Mouse (Mus musculus) MEL (cell line): ENCODE results near the gene Prm3.

ENCODE experiments used
- BHLHE40 ChIP-seq: IDR thresholded peaks from 2 replicates; pipeline ENCODE4 v1.6.1; 2012; ENCODE audit warnings: low read depth, mild to moderate bottlenecking, inconsistent platforms, low read length, improper control_type of control experiment, borderline replicate concordance
- CHD2 ChIP-seq: IDR thresholded peaks from 2 replicates; pipeline ENCODE4 v1.6.1; 2011; ENCODE audit warnings: low read length, improper control_type of control experiment
- CTCF ChIP-seq, 3 experiments: IDR thresholded peaks in 2 of 3; conservative IDR thresholded peaks in 1 of 3; 2 replicates each; pipeline ENCODE4 v1.5.1; 2011 to 2012; ENCODE audit warnings: low read length in 3 of 3, low read depth in 2 of 3, mild to moderate bottlenecking in 2 of 3, improper control_type of control experiment in 1 of 3, inconsistent platforms in 1 of 3, mixed read lengths in 1 of 3, moderate library complexity in 1 of 3; ENCODE audit not compliant: control insufficient read depth in 1 of 3, insufficient read depth in 1 of 3, poor library complexity in 1 of 3, severe bottlenecking in 1 of 3
- E2F4 ChIP-seq: IDR thresholded peaks from 2 replicates; pipeline ENCODE4 v1.6.1; 2011; ENCODE audit warnings: low read depth, low read length, improper control_type of control experiment, borderline replicate concordance
- GATA1 ChIP-seq: IDR thresholded peaks from 2 replicates; pipeline ENCODE4 v1.6.1; 2011; ENCODE audit warnings: low read depth, low read length, improper control_type of control experiment
- KAT2A ChIP-seq: conservative IDR thresholded peaks from 2 replicates; pipeline ENCODE4 v1.6.1; 2012; ENCODE audit warnings: low read depth, low read length, improper control_type of control experiment, inconsistent platforms
- MAFK ChIP-seq: IDR thresholded peaks from 2 replicates; pipeline ENCODE4 v1.6.1; 2011; ENCODE audit warnings: low read depth, mild to moderate bottlenecking, low read length, improper control_type of control experiment, borderline replicate concordance
- UBTF ChIP-seq: IDR thresholded peaks from 2 replicates; pipeline ENCODE4 v1.6.1; 2012; ENCODE audit warnings: low read depth, mild to moderate bottlenecking, inconsistent platforms, low read length, improper control_type of control experiment, moderate library complexity, borderline replicate concordance; ENCODE audit not compliant: insufficient read depth
- ZC3H11A ChIP-seq: IDR thresholded peaks from 2 replicates; pipeline ENCODE4 v1.6.1; 2012; ENCODE audit warnings: low read depth, mild to moderate bottlenecking, inconsistent platforms, low read length, improper control_type of control experiment
- ZKSCAN1 ChIP-seq: IDR thresholded peaks from 2 replicates; pipeline ENCODE4 v1.6.1; 2012; ENCODE audit warnings: low read depth, mild to moderate bottlenecking, inconsistent platforms, low read length, improper control_type of control experiment, moderate library complexity

- TF ChIP-seq KAT2A (no peak), UBTF (no peak), CTCF (IDR thresholded peaks at IDR 0.05 in 2 of 3, conservative IDR thresholded peaks at IDR 0.05 in 1 of 3; ENCODE audit: control insufficient read depth in 1 of 3, insufficient read depth in 1 of 3, low read depth in 2 of 3, low read length in 3 of 3, poor library complexity in 1 of 3, severe bottlenecking in 1 of 3) (no peak), GATA1 (no peak), CHD2 (no peak), MAFK (no peak), ZC3H11A (no peak), ZKSCAN1 (no peak), BHLHE40 (no peak), E2F4 (no peak)
Measured at GRCm38 (mm10) chr16:10749226-10749625, 41.5 kb downstream of the Prm3 start.
